Mouse (Mus musculus) right cerebral cortex, postnatal 4 days (tissue): ENCODE data around the gene Lst1.

ENCODE experiments used
- DNase-seq: peaks from one replicate; pipeline ENCODE4 v3.0.0-alpha.2; 2022

Gene Lst1

GRCm38 (mm10) chr17:35156461-35157200 is 31.6 kb downstream of the Lst1 start:
- no peak for DNase-seq

DNA sequence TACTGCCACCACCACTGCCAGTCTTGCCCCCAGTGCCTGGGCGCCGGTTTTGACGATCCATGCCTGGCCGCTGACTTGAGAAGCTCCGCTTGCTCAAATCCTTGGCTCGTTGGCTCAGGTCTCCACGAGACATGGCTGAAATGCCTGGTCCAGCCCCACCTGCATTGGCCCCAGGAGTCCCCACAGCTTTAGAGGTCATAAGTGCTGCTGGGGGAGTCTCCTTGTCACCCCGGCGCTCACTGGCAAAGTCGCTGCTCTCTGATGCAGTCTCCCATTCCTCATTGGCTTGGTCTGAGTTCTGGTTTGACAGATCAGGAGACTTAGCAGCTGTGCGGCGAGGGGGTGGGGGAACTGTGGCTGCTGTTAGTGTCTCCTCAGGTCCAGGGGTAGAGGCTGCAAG is 32.8 kb downstream of the Lst1 start:
- DNase-seq: no peak

- no peak for DNase-seq
Observed at GRCm38 (mm10) chr17:35154616-35155015, 33.6 kb downstream of the Lst1 start.

GRCm38 (mm10) chr17:35153931-35154330 is 34.3 kb downstream of the Lst1 start:
- DNase-seq: no peak

- DNase-seq: no peak
Observed at GRCm38 (mm10) chr17:35153077-35153476, 35.2 kb downstream of the Lst1 start.

- no peak for DNase-seq
Observed at GRCm38 (mm10) chr17:35152121-35152520, 36.1 kb downstream of the Lst1 start.

DNA sequence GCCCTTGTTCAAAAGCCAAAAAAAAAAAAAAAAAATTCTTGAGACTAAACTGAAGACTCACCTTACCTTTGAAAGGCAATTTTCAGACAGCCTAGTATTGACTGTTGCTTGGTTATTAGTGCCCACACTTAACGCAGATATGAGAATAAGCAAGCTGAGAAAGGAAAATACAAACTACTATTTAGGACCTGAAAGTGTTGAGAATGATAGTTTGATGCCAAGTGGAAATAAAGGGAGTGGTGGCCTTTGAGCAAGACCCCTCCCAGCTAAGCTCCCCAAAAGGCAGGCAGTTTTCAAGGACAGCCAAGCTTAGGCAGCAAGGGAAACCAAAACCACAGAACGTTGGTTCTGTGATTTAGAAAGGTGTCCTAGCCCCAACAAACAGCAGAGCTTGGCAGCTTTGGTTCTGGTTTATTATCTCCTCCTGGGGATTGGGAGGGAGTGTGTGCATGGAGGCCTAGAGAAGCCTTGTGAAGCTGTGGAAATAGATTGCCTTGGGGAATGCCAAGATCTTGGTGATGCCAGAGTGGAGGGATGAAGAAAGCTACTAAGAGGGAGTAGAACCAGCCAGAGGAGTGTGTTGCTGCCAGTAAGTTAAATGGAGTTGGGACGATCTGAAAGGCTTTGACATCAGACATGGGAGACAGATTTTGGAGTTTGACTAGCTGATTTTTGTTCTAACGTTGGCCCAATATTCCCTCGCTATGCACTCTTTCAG is 40.2 kb downstream of the Lst1 start:
- no peak for DNase-seq

- DNase-seq: no peak
Observed at GRCm38 (mm10) chr17:35147348-35147747, 40.9 kb downstream of the Lst1 start.

DNA sequence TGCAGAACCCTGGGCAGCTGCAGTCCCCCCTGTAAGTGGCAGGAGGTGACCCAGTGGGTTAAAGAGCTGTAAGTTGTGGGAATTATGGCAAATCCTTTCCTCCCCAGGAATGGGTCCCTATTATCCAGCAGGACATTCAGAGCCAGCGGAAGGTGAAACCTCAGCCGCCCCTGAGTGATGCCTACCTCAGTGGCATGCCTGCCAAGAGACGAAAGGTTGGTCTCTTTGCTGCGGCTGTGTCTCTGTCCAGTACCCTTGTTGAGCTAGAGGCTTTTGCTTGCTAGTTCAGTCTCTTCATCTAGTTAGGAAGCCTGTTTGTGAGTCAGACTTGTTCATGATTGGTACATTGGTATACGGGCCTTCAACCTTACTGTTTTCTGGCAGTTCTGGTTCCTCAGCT is 42.1 kb downstream of the Lst1 start:
- DNase-seq: no peak

DNA sequence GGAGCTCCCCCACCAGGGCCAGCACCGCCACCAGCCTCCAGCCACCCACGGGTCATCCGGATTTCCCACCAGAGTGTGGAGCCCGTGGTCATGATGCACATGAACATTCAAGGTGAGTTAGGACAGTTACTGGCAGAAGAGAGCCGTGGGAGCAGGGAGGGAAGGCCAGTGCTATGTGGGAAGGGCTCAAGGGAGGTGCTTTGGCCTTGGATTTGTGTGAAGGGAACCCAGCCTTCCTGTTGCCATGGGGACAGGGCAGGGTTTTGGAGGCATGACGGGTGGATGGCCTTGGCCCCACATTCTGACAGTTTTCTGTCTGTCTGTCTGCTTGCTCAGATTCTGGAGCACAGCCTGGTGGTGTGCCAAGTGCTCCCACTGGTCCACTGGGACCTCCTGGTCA is 46.3 kb downstream of the Lst1 start:
- no peak for DNase-seq

DNA sequence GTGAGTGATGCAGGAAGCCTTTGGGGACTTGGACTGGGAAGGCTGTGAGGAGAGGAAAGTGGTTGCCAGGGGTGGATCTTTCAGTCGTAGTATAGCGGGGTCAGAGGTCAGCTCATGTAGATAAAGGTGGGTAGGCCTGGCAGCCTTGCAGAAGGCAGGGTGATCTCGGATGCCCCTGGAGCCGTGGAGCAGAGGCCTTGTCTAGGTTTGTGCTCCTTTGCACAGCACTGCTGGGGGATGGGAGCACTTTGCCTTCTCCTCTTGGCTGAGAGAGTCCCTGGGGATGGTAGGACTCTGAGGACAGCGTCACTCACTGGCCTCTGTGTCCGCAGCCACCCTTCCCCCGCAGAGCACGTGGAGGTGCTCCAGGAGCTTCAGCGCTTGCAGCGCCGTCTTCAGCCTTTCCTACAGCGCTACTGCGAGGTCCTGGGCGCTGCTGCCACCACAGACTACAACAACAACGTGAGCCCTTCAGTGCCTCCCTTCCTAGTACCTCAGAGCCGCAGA is 47.7 kb downstream of the Lst1 start:
- no peak for DNase-seq

DNA sequence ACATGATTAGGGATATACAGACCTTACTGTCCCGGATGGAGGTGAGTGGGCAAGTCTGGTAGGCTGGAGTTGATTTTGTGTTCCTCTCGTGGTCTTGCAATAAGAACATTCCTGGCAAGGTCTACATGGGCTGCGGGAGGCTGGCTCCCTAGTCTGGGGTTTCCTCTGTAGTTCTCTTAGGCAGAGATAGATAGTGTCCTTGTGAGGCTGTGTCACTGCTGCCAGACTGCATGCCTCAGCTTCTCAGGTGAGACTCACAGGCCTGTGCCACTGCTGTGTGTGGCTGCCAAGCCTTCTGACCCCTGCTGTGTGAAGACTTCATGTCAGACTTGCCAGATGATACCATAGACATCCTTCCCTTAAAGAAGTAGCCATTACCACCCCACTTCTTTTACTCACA is 49.0 kb downstream of the Lst1 start:
- DNase-seq: no peak

GRCm38 (mm10) chr17:35135591-35136320 is 52.5 kb downstream of the Lst1 start:
- no peak for DNase-seq
